Mouse (Mus musculus) heart, embryonic 16.5 days (tissue): ENCODE measurements around the gene Gpc6. TPM values are rescaled to one million over a fixed set of nuclear protein-coding genes. Genes with fewer than 3 reads are reported as not detected.

ENCODE experiments used
- ATAC-seq: fragments of 200-750 bp; cut with Nextera tagmentation; replicated peaks from 2 replicates; pipeline ENCODE4 v1.8.0; 2017; ENCODE audit warnings: moderate number of reproducible peaks; ENCODE audit not compliant: insufficient read depth, low FRiP score; ENCODE audit errors: extremely low read depth
- H3K27ac ChIP-seq: fragments of 300-500 bp; sonication (generic); 2 replicates; pipeline ENCODE4 v1.5.1; 2014; ENCODE audit warnings: mild to moderate bottlenecking, low read length, control low read depth, moderate library complexity
- H3K27me3 ChIP-seq: fragments of 300-500 bp; sonication (generic); 2 replicates; pipeline ENCODE4 v1.6.1; 2014; ENCODE audit warnings: low read length, mixed read lengths; ENCODE audit not compliant: control insufficient read depth, insufficient read depth
- H3K36me3 ChIP-seq: fragments of 300-500 bp; sonication (generic); 2 replicates; pipeline ENCODE4 v1.6.1; 2014; ENCODE audit not compliant: control insufficient read depth, insufficient read depth
- H3K4me1 ChIP-seq: fragments of 300-500 bp; sonication (generic); 2 replicates; pipeline ENCODE4 v1.6.1; 2014; ENCODE audit warnings: low read length, mixed read lengths; ENCODE audit not compliant: control insufficient read depth, insufficient read depth
- H3K4me2 ChIP-seq: fragments of 300-500 bp; sonication (generic); 2 replicates; pipeline ENCODE4 v1.6.1; 2014; ENCODE audit warnings: low read depth, mild to moderate bottlenecking, control low read depth, low read length
- H3K4me3 ChIP-seq: fragments of 300-500 bp; sonication (generic); 2 replicates; pipeline ENCODE4 v1.5.1; 2014; ENCODE audit warnings: mild to moderate bottlenecking, control low read depth, low read length
- H3K9ac ChIP-seq: fragments of 300-500 bp; sonication (generic); 2 replicates; pipeline ENCODE4 v1.6.1; 2014; ENCODE audit warnings: low read length, control low read depth
- H3K9me3 ChIP-seq: fragments of 300-500 bp; sonication (generic); replicated peaks from 2 replicates; pipeline ENCODE4 v1.6.1; 2016; ENCODE audit warnings: low read length; ENCODE audit not compliant: control insufficient read depth
- WGBS: fragments of 180-500 bp; shearing (Covaris S2); extraction: QIAGEN DNeasy Blood & Tissue Kit; methylation state at CpG from one replicate; pipeline ENCODE4 v1.1.7; 2014; 5-methylcytosine and 5-hydroxymethylcytosine counted together
- polyA plus RNA-seq: library from polyadenylated mRNA; unstranded; fragments of >200 nt; fragmentation: Nextera tagmentation; extraction: Ambion mirVana; gene quantifications from 2 replicates; pipeline ENCODE4 v1.2.1, GENCODE M21; 2015

The Gpc6 gene
- polyA plus RNA-seq, 1 experiment from 2014 or later: 15.8 TPM

- Histone ChIP-seq H3K4me1 (no peaks in the 10 kb centered on the region), H3K4me3 (no peak overlapping the region), H3K9ac (no peak overlapping the region), H3K4me2 (no peak overlapping the region), H3K36me3 (no peaks in the 10 kb centered on the region), H3K9me3 (no peaks in the 10 kb centered on the region), H3K27ac (no peak overlapping the region), H3K27me3 (no peaks in the 10 kb centered on the region)
- ATAC-seq: no peak
- 87% methylated on average over 13 of the region's 13 CpGs for WGBS
Measured at GRCm38 (mm10) chr14:117777866-117778500, 852.9 kb downstream of the Gpc6 start.

DNA sequence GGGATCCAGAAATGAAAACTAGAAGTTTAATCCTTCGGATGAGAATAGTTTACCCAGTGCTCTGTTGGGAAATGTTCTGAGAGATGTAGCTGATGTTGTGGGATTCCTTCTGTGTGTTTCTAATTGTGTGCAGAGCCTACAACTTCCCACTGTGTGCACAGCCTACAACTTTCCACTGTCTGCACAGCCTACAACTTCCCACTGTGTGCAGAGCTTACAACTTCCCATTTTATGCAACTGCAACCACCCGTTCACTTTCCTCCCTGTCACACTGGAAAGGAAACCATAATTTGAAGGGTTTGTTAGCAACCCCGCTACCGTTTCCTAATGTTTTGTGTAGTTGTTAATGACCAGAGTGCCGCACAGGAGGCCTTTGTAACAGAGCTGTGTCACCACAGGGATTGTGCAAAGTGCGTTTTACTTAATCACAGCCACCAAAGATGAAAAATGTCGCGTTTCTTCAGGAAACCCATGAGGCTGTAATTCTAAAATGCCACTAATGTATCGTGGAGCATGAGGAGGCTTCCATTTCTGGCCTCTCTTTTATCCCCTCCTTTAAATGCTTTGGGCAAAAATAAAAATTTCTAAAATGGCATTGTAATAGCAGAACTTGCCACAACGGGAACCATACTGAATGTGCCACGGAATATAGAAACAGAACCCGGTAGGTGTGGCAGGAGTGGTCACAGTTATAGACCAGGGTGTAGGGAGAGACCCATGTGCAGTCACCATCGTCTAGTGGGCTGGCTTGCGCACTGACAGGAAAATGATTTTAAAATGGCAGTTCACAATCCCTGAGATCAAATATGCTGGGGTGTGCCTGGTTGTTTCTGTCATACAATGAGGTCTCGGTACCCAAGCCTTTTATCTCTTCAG is 853.7 kb downstream of the Gpc6 start:
- no peaks in the 10 kb centered on the region for H3K27me3 ChIP-seq
- H3K27ac ChIP-seq: no peak overlapping the region
- no peaks in the 10 kb centered on the region for H3K36me3 ChIP-seq
- no peaks in the 10 kb centered on the region for H3K9me3 ChIP-seq
- no peak overlapping the region for H3K4me3 ChIP-seq
- WGBS: 86% methylated on average over 15 of the region's 15 CpGs
- no peak overlapping the region for H3K9ac ChIP-seq
- no peaks in the 10 kb centered on the region for H3K4me1 ChIP-seq
- no peak for ATAC-seq
- no peak overlapping the region for H3K4me2 ChIP-seq

- ATAC-seq: no peak
- Histone ChIP-seq H3K36me3 (no peaks in the 10 kb centered on the region), H3K9ac (no peak overlapping the region), H3K4me2 (no peak overlapping the region), H3K4me1 (no peaks in the 10 kb centered on the region), H3K4me3 (no peak overlapping the region), H3K27me3 (no peaks in the 10 kb centered on the region), H3K9me3 (no peaks in the 10 kb centered on the region), H3K27ac (no peak overlapping the region)
- 68% methylated on average over 5 of the region's 5 CpGs for WGBS
Measured at GRCm38 (mm10) chr14:117781724-117782123, 856.6 kb downstream of the Gpc6 start.

DNA sequence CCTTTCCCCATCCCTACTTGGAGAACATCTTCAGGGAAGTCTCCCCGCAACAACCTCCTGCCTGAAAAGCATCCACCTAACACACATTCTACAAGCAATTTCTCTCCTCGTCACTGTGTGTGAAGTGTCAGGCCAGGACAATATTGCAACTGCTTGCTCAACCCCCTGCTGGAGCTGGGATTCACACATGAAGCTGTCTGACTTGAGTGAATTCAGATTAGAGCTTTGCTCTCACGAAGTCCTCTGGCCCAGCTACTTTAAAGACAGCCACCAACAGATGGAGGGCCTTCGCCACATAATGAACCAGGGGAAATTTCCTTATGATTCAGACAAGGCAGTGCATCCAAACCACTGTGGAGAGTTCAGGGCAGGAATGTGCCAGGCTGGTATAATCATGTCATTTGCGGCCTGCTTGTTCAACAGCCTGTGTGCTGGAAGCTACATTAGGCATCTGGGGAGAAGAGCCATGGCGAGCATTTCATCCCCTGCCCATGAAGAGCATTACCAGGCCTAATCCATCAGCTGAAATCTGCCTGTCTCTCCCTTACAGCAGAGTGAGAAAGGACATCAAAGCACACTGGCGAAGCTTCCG is 858.7 kb downstream of the Gpc6 start:
- Histone ChIP-seq H3K9ac (no peak overlapping the region), H3K27me3 (no peaks in the 10 kb centered on the region), H3K4me1 (no peaks in the 10 kb centered on the region), H3K36me3 (no peaks in the 10 kb centered on the region), H3K27ac (no peak overlapping the region), H3K4me3 (no peak overlapping the region), H3K9me3 (no peaks in the 10 kb centered on the region), H3K4me2 (no peak overlapping the region)
- 75% methylated on average over 8 of the region's 8 CpGs for WGBS
- no peak for ATAC-seq

DNA sequence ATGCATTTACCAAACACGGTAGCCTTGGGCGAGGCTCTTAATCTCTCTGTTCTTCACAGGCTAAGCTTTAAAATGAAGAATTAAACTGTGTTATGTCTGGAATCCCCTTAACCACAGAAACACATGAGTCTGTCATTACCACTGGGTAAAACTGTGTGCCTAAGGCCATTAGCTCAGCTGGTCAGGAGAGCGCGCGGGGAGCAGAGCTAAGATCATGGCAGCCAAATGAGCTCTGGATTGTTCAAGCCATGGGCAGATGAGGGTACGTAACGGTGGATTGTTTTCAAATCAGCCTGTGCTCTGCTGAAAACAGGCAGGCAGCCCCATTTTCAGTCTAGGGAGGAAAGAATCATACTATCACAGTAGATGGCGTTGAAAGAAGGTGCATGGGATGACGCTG is 859.8 kb downstream of the Gpc6 start:
- Histone ChIP-seq H3K27ac (no peak overlapping the region), H3K4me2 (no peak overlapping the region), H3K36me3 (no peaks in the 10 kb centered on the region), H3K9ac (no peak overlapping the region), H3K27me3 (no peaks in the 10 kb centered on the region), H3K4me3 (no peak overlapping the region), H3K9me3 (no peaks in the 10 kb centered on the region), H3K4me1 (no peaks in the 10 kb centered on the region)
- no peak for ATAC-seq
- WGBS: 91% methylated on average over 9 of the region's 9 CpGs

- H3K27me3 ChIP-seq: no peaks in the 10 kb centered on the region
- H3K4me2 ChIP-seq: no peak overlapping the region
- no peak for ATAC-seq
- H3K4me1 ChIP-seq: no peaks in the 10 kb centered on the region
- no peak overlapping the region for H3K27ac ChIP-seq
- H3K4me3 ChIP-seq: no peak overlapping the region
- H3K9me3 ChIP-seq: no peaks in the 10 kb centered on the region
- no peak overlapping the region for H3K9ac ChIP-seq
- H3K36me3 ChIP-seq: no peaks in the 10 kb centered on the region
- WGBS: 71% methylated on average over 15 of the region's 15 CpGs
Measured at GRCm38 (mm10) chr14:117785507-117786085, 860.5 kb downstream of the Gpc6 start.

- WGBS: 55% methylated on average over 7 of the region's 7 CpGs
- H3K9ac ChIP-seq: no peak overlapping the region
- H3K27me3 ChIP-seq: no peaks in the 10 kb centered on the region
- no peaks in the 10 kb centered on the region for H3K36me3 ChIP-seq
- no peaks in the 10 kb centered on the region for H3K9me3 ChIP-seq
- no peak for ATAC-seq
- no peak overlapping the region for H3K27ac ChIP-seq
- no peaks in the 10 kb centered on the region for H3K4me1 ChIP-seq
- no peak overlapping the region for H3K4me3 ChIP-seq
- H3K4me2 ChIP-seq: no peak overlapping the region
Measured at GRCm38 (mm10) chr14:117786647-117787046, 861.5 kb downstream of the Gpc6 start.

DNA sequence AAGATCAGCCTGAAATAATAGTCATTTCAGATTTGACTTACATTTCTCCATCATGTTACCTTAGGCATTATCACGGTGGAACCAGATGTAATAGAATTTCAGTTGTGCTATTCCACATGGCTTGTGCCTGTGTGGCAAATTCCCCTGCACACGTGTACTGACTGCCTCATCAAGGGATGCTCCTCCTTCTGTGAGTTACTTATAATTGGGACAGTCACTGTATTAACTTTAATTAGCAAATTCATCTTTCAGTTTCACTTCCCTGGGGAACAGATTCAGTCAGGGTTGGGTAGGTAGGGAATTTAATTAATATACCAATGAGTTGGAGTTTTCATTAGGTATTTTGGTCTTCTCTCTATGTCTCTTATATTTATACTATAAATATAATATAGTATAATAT is 869.8 kb downstream of the Gpc6 start:
- Histone ChIP-seq H3K4me2 (no peak overlapping the region), H3K9me3 (no peaks in the 10 kb centered on the region), H3K36me3 (no peaks in the 10 kb centered on the region), H3K4me1 (no peaks in the 10 kb centered on the region), H3K27ac (no peak overlapping the region), H3K4me3 (no peak overlapping the region), H3K27me3 (no peaks in the 10 kb centered on the region), H3K9ac (no peak overlapping the region)
- ATAC-seq: no peak
- WGBS: 82% methylated on average over 2 of the region's 2 CpGs

- Histone ChIP-seq H3K4me1 (no peaks in the 10 kb centered on the region), H3K27me3 (no peaks in the 10 kb centered on the region), H3K9me3 (no peaks in the 10 kb centered on the region), H3K27ac (no peak overlapping the region), H3K36me3 (no peaks in the 10 kb centered on the region), H3K4me3 (no peak overlapping the region), H3K9ac (no peak overlapping the region), H3K4me2 (no peak overlapping the region)
- WGBS: 68% methylated on average over 5 of the region's 5 CpGs
- no peak for ATAC-seq
Measured at GRCm38 (mm10) chr14:117796661-117797060, 871.5 kb downstream of the Gpc6 start.
